In genomic region chr8:47446312-47447046, GRCm38 (mm10) we compare ENCODE assay signal across 8 mouse cellular contexts. TPM values are rescaled to one million over a fixed set of nuclear protein-coding genes. Genes with fewer than 3 reads are reported as not detected.
DNase-seq lines count a peak whose midpoint lies in the region; ATAC-seq and TF ChIP-seq lines count a peak whose summit lies in the region.

Stox2 (minus strand) TSS chr8:47446362.

- no peak within 1 kb of the TSS for H3K9ac ChIP-seq in stomach, embryonic 14.5 days (replicated peaks; ENCODE audit: low read depth, low read length)
- no peak within 1 kb of the TSS for H3K9ac ChIP-seq in stomach, postnatal 0 days (ENCODE audit: low read length)

- peak; percentile 61; the same call in 1 of the 2 replicates for ATAC-seq in stomach, embryonic 14.5 days (ENCODE audit: insufficient number of reproducible peaks, insufficient read depth, low FRiP score, low read depth)
- no peak for ATAC-seq in stomach, postnatal 0 days (ENCODE audit: low FRiP score, low TSS enrichment)

- TF ChIP-seq CTCF in stomach, postnatal 0 days (IDR thresholded peaks at IDR 0.05; ENCODE audit: low read depth): no peak

- TF ChIP-seq EP300 in stomach, postnatal 0 days (optimal IDR thresholded peaks at IDR 0.05): no peak

- no peak for DNase-seq in adrenal gland, adult 8-10 months
- DNase-seq in adrenal gland, adult 2 months: no peak
- DNase-seq in stomach, postnatal 0 days (ENCODE audit: low spot score): no peak
- DNase-seq in limb, embryonic 10.5 days (ENCODE audit: low spot score): no peak
- no peak for DNase-seq in ovary, postnatal 36 days (ENCODE audit: low spot score)
- no peak for DNase-seq in thymus, postnatal 10 days (ENCODE audit: low spot score in 2 of 2)
- no peak for DNase-seq in thymus, postnatal 14 days

- H3K27ac ChIP-seq in stomach, embryonic 14.5 days (ENCODE audit: low read length): no peak within 1 kb of the TSS
- H3K27ac ChIP-seq in stomach, postnatal 0 days (replicated peaks): no peak within 1 kb of the TSS
- no peak within 1 kb of the TSS for H3K27ac ChIP-seq in limb, embryonic 10.5 days

- H3K4me2 ChIP-seq in stomach, embryonic 14.5 days (replicated peaks; ENCODE audit: low read depth, low read length): 0 out of 2 replicates have a peak within 1 kb of the TSS, but pooled peaks have one; percentile 7
- no peak within 1 kb of the TSS for H3K4me2 ChIP-seq in stomach, postnatal 0 days (replicated peaks; ENCODE audit: low read depth)

- H3K36me3 ChIP-seq in stomach, embryonic 14.5 days (ENCODE audit: control insufficient read depth, insufficient read depth, low read length): no peaks in the 10 kb centered on the region
- no peaks in the 10 kb centered on the region for H3K36me3 ChIP-seq in stomach, postnatal 0 days (ENCODE audit: control insufficient read depth, insufficient read depth, low read length)
- no peaks in the 10 kb centered on the region for H3K36me3 ChIP-seq in limb, embryonic 10.5 days

- H3K4me3 ChIP-seq in stomach, embryonic 14.5 days (ENCODE audit: low read depth, low read length): no peak within 1 kb of the TSS
- no peak within 1 kb of the TSS for H3K4me3 ChIP-seq in stomach, postnatal 0 days (ENCODE audit: low read depth, low read length)
- H3K4me3 ChIP-seq in limb, embryonic 10.5 days: no peak within 1 kb of the TSS

- H3K27me3 ChIP-seq in stomach, embryonic 14.5 days (ENCODE audit: control insufficient read depth, insufficient read depth, low read length): no peaks in the 10 kb centered on the region
- no peaks in the 10 kb centered on the region for H3K27me3 ChIP-seq in stomach, postnatal 0 days (ENCODE audit: control insufficient read depth, insufficient read depth, low read length)
- no peaks in the 10 kb centered on the region for H3K27me3 ChIP-seq in limb, embryonic 10.5 days (ENCODE audit: low read depth, poor library complexity, severe bottlenecking)

- 66% methylated on average over 19 of the region's 19 CpGs for WGBS in stomach, embryonic 14.5 days
- 64% methylated on average over 19 of the region's 19 CpGs for WGBS in stomach, postnatal 0 days
- 83% methylated on average over 19 of the region's 19 CpGs for WGBS in limb, embryonic 10.5 days

- H3K4me1 ChIP-seq in stomach, embryonic 14.5 days (ENCODE audit: control insufficient read depth, insufficient read depth, low read length): no peaks in the 10 kb centered on the region
- H3K4me1 ChIP-seq in stomach, postnatal 0 days (replicated peaks; ENCODE audit: control insufficient read depth, insufficient read depth): no peaks in the 10 kb centered on the region
- no peaks in the 10 kb centered on the region for H3K4me1 ChIP-seq in limb, embryonic 10.5 days

- H3K9me3 ChIP-seq in stomach, embryonic 14.5 days (ENCODE audit: control insufficient read depth, low read depth, low read length): no peaks in the 10 kb centered on the region
- H3K9me3 ChIP-seq in stomach, postnatal 0 days (ENCODE audit: control insufficient read depth, low read length): no peaks in the 10 kb centered on the region
- no peaks in the 10 kb centered on the region for H3K9me3 ChIP-seq in limb, embryonic 10.5 days (replicated peaks)

RNA-seq across cellular contexts. Expression of gene Stox2, which starts in this region (rescaled TPM):
- 10 to 100 TPM in 3 of 4 experiments, 1 to 10 TPM in 1; 9.6 to 13.5 (median 12.3) TPM for total RNA-seq in adrenal gland, adult 8-10 months (2022)
- 10 to 100 TPM in 1 of 2 experiments, 1 to 10 TPM in 1; 9.6 to 12.4 TPM for total RNA-seq in adrenal gland, adult 2 months (2021)
- 2.5 and 3.6 TPM in 2 replicates for polyA plus RNA-seq in adrenal gland, adult 2 months (2012; rRNA removed)
- polyA plus RNA-seq in stomach, embryonic 14.5 days (2014; fragmentation: Nextera tagmentation; extraction: Ambion mirVana): 19.2 and 20.5 TPM in 2 replicates
- 5.1 and 5.7 TPM in 2 replicates for polyA plus RNA-seq in stomach, postnatal 0 days (2015; fragmentation: Nextera tagmentation; extraction: Ambion mirVana)
- 16.0 and 18.7 TPM in 2 replicates for polyA plus RNA-seq in limb, embryonic 10.5 days (2016; fragmentation: Nextera tagmentation; extraction: Ambion mirVana)
